Comparison of ENCODE assay signal across 14 mouse cellular contexts in the genomic region with DNA sequence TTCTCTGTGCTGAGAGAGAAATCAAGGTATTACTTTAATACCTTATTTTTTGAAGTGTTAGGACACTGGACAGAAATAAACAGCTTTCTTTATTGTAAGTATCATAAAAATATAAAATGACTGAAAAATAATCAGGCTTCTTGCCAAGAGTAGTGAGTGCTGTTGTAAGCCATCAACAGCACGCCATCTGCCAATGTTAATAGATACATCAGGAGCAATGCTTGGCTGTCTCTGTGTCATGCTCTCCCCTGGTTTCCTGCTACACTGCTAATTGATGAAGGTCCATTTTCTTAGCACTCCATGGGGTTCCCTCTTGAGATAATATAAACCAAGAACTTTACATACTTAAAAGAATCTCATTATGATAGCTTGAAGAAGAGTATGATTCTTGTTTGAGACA.
"Had no signal": no experiment of that assay in that cellular context is flagged by ENCODE, and none has a peak within 500 bp of the region (broad histone marks: within the 10 kb centered on the region; RNA-seq: fewer than 3 reads in every experiment).

No protein-coding gene starts in this region.

- ATAC-seq: liver, embryonic 12.5 days; midbrain, embryonic 15.5 days had no signal

- H3K27me3 ChIP-seq: limb, embryonic 15.5 days; liver, embryonic 12.5 days; midbrain, embryonic 15.5 days; neural tube, embryonic 13.5 days had no signal

- H3K27ac ChIP-seq: limb, embryonic 15.5 days; liver, embryonic 12.5 days; midbrain, embryonic 10.5 days; midbrain, embryonic 15.5 days; neural tube, embryonic 13.5 days had no signal

- H3K36me3 ChIP-seq: limb, embryonic 15.5 days; liver, embryonic 12.5 days; midbrain, embryonic 10.5 days; midbrain, embryonic 15.5 days; neural tube, embryonic 13.5 days had no signal

- H3K4me1 ChIP-seq: limb, embryonic 15.5 days; midbrain, embryonic 10.5 days; midbrain, embryonic 15.5 days; neural tube, embryonic 13.5 days had no signal

- H3K9ac ChIP-seq: limb, embryonic 15.5 days; liver, embryonic 12.5 days; lung, embryonic 14.5 days; midbrain, embryonic 15.5 days; neural tube, embryonic 13.5 days had no signal

- H3K4me2 ChIP-seq: limb, embryonic 15.5 days; liver, embryonic 12.5 days; lung, embryonic 14.5 days; midbrain, embryonic 15.5 days; neural tube, embryonic 13.5 days had no signal

- H3K9me3 ChIP-seq: limb, embryonic 15.5 days; liver, embryonic 12.5 days; midbrain, embryonic 10.5 days; midbrain, embryonic 15.5 days; neural tube, embryonic 13.5 days had no signal

- H3K4me3 ChIP-seq: limb, embryonic 15.5 days; liver, embryonic 12.5 days; midbrain, embryonic 10.5 days; midbrain, embryonic 15.5 days; neural tube, embryonic 13.5 days had no signal

- DNase-seq: kidney, postnatal 14 days; lung, embryonic 14.5 days; lung, postnatal 10 days; lung, postnatal 4 days; retina, postnatal 1 day; right cerebral cortex, postnatal 4 days; spleen, adult 18-20 months; thymus, adult 18-20 months; thymus, postnatal 14 days had no signal
